Mouse (Mus musculus): ENCODE measurements around the gene Col5a1.

The Col5a1 gene

GRCm38 (mm10) chr2:28086112-28086511 is 199.9 kb downstream of the Col5a1 start:
- no peak for DNase-seq (ENCODE audit: low read depth, low spot score)

- DNase-seq (ENCODE audit: low read depth, low spot score) = no peak
Observed at GRCm38 (mm10) chr2:28089095-28089494, 202.9 kb downstream of the Col5a1 start.

Data from ES-CJ7 (cell line).